Mouse (Mus musculus): ENCODE measurements at regions not wholly inside any gene's neighbourhood (a gene's known extent, or its start where the extent isn't known, plus 50 kb on each side); places are given as distances from the start of the nearest gene placed in this dataset.
"Not testable (repeated sequence)": the region's sequence is repeated elsewhere in the genome, so short reads cannot be mapped to it uniquely, and the experiment has no call there.

- Histone ChIP-seq H3K27ac (no peak overlapping the region), H3K9me3 (replicated peaks) (no peaks in the 10 kb centered on the region), H3K36me3 (no peaks in the 10 kb centered on the region), H3K4me3 (no peak overlapping the region), H3K27me3 (ENCODE audit: low read depth, poor library complexity, severe bottlenecking) (no peaks in the 10 kb centered on the region), H3K4me1 (no peaks in the 10 kb centered on the region)
- 89% methylated on average over 2 of the region's 2 CpGs for WGBS
- no peak for DNase-seq (ENCODE audit: low spot score)
Observed at GRCm38 (mm10) chr4:21464456-21464855, 221.3 kb downstream of the Prdm13 start.

GRCm38 (mm10) chr4:21441274-21441673 is 244.5 kb downstream of the Prdm13 start:
- DNase-seq (ENCODE audit: low spot score) = no peak
- Histone ChIP-seq H3K4me3 (no peak overlapping the region), H3K27ac (no peak overlapping the region), H3K4me1 (no peaks in the 10 kb centered on the region), H3K9me3 (replicated peaks) (no peaks in the 10 kb centered on the region), H3K27me3 (ENCODE audit: low read depth, poor library complexity, severe bottlenecking) (no peaks in the 10 kb centered on the region), H3K36me3 (no peaks in the 10 kb centered on the region)

GRCm38 (mm10) chr4:21436710-21437109 is 249.1 kb downstream of the Prdm13 start:
- H3K4me3 ChIP-seq = no peak overlapping the region
- H3K27ac ChIP-seq = no peak overlapping the region
- H3K4me1 ChIP-seq = no peaks in the 10 kb centered on the region
- H3K36me3 ChIP-seq = no peaks in the 10 kb centered on the region
- 37% methylated on average over 2 of the region's 2 CpGs for WGBS
- H3K9me3 ChIP-seq (replicated peaks) = no peaks in the 10 kb centered on the region
- no peak for DNase-seq (ENCODE audit: low spot score)
- H3K27me3 ChIP-seq (ENCODE audit: low read depth, poor library complexity, severe bottlenecking) = no peaks in the 10 kb centered on the region

DNA sequence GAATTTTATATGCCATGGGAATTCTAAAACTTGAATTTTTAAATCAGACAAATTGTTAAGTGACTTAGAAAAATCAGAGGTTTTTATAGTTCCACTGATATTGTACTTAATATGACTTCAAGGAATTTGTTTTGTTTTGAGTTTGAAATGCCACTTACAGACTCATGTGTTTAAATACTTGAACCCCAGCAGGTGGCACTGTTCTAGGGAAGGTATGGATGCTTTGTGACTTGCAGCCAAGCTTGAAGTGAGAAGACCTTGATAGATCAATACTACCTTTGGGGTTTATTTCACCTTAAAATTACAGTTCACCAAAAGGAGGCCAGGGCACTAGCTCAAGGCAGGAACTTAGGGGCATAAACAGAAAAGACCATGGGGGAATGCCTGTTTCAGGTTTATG is 277.9 kb downstream of the Prdm13 start:
- H3K4me1 ChIP-seq = no peaks in the 10 kb centered on the region
- H3K4me3 ChIP-seq = no peak overlapping the region
- no peaks in the 10 kb centered on the region for H3K36me3 ChIP-seq
- H3K27ac ChIP-seq = no peak overlapping the region
- H3K9me3 ChIP-seq (replicated peaks) = no peaks in the 10 kb centered on the region
- H3K27me3 ChIP-seq (ENCODE audit: low read depth, poor library complexity, severe bottlenecking) = no peaks in the 10 kb centered on the region
- DNase-seq (ENCODE audit: low spot score) = no peak

DNA sequence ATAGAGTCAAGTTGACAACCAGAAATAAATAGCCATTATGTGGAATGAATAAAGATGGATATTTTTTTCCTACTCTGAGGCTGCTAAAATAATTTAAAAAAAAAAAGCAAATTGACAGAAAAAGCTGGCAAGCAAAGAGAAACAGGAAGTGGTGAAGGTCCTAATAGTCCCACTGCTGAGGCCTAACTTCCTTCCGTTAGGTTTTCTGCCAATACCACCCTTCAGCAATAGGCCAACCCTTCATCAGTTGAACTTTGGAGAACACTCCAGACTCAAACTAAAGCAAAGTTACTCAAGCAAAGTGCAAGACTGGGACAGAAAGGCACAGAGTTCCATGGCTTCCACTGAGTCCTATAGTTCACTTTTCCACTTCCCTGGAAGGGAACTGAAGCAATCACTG is 316.4 kb downstream of the Prdm13 start:
- Histone ChIP-seq H3K27me3 (ENCODE audit: low read depth, poor library complexity, severe bottlenecking) (no peaks in the 10 kb centered on the region), H3K4me3 (no peak overlapping the region), H3K27ac (no peak overlapping the region), H3K4me1 (no peaks in the 10 kb centered on the region), H3K36me3 (no peaks in the 10 kb centered on the region), H3K9me3 (replicated peaks) (no peaks in the 10 kb centered on the region)
- no peak for DNase-seq (ENCODE audit: low spot score)
- WGBS = 91% methylated on average over 1 of the region's 1 CpGs

GRCm38 (mm10) chr4:21368234-21369021 is 317.3 kb downstream of the Prdm13 start:
- no peak overlapping the region for H3K4me3 ChIP-seq
- no peak overlapping the region for H3K27ac ChIP-seq
- WGBS = 71% methylated on average over 11 of the region's 11 CpGs
- H3K36me3 ChIP-seq = no peaks in the 10 kb centered on the region
- no peaks in the 10 kb centered on the region for H3K27me3 ChIP-seq (ENCODE audit: low read depth, poor library complexity, severe bottlenecking)
- no peaks in the 10 kb centered on the region for H3K9me3 ChIP-seq (replicated peaks)
- DNase-seq (ENCODE audit: low spot score) = no peak
- no peaks in the 10 kb centered on the region for H3K4me1 ChIP-seq

GRCm38 (mm10) chr4:21321769-21322168 is 364.0 kb downstream of the Prdm13 start:
- Histone ChIP-seq H3K9me3 (replicated peaks) (no peaks in the 10 kb centered on the region), H3K27me3 (ENCODE audit: low read depth, poor library complexity, severe bottlenecking) (no peaks in the 10 kb centered on the region), H3K4me1 (no peaks in the 10 kb centered on the region), H3K4me3 (no peak overlapping the region), H3K27ac (no peak overlapping the region), H3K36me3 (no peaks in the 10 kb centered on the region)
- no peak for DNase-seq (ENCODE audit: low spot score)
- WGBS = 64% methylated on average over 1 of the region's 1 CpGs

DNA sequence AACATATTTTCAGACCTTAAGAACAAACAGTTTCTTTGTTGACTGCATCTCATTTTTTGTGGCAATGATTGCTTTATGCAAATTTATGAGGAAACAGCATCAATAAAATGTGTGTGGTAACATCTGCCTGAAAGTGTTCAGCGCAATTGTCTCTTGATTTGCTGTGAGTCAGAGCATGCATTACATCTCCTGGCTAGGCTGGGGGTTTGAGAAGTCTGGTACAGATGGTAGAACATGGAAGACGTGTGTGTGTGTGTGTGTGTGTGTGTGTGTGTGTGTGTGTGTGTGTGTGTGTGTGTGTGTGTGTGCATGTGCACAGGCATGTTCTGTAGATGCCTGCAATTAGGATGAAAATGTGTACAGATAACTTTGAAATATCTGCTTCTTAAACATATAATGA is 376.5 kb downstream of the Prdm13 start:
- H3K4me1 ChIP-seq; H3K27me3 ChIP-seq (ENCODE audit: low read depth, poor library complexity, severe bottlenecking); H3K36me3 ChIP-seq; H3K27ac ChIP-seq; H3K9me3 ChIP-seq (replicated peaks); H3K4me3 ChIP-seq; DNase-seq (ENCODE audit: low spot score): not testable (repeated sequence)
- 94% methylated on average over 2 of the region's 2 CpGs for WGBS

DNA sequence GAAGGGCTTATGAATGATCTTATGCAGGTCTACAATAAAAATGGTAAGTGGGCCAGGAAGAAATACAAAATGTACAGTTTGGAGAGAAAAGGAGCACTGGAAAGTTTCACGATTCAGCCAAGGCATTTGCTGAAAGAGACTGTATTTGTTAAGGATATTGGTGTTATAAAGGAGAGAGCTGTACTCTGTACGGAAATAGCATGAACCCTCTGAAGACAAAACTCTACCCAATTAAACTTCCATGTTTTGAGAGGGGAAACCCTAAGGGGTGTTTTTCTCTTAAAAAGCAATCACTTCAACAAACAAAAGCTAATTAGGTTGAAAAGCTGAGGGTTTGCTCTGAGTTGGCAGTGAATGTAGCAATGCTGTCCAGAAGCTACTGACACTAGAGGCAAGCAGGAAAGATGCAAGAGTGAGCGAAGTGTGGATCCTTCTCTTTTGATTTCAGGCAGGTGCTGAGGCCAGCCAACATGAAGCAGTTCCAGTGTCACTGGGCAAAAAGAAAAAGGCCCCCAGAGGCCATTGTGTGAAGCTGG is 378.2 kb downstream of the Prdm13 start:
- Histone ChIP-seq H3K9me3 (replicated peaks) (no peaks in the 10 kb centered on the region), H3K4me3 (no peak overlapping the region), H3K27me3 (ENCODE audit: low read depth, poor library complexity, severe bottlenecking) (no peaks in the 10 kb centered on the region), H3K4me1 (no peaks in the 10 kb centered on the region), H3K36me3 (no peaks in the 10 kb centered on the region), H3K27ac (no peak overlapping the region)
- WGBS = 87% methylated on average over 3 of the region's 3 CpGs
- DNase-seq (ENCODE audit: low spot score) = no peak

- no peaks in the 10 kb centered on the region for H3K36me3 ChIP-seq
- no peak for DNase-seq (ENCODE audit: low spot score)
- no peaks in the 10 kb centered on the region for H3K27me3 ChIP-seq (ENCODE audit: low read depth, poor library complexity, severe bottlenecking)
- H3K9me3 ChIP-seq (replicated peaks) = no peaks in the 10 kb centered on the region
- no peak overlapping the region for H3K4me3 ChIP-seq
- no peak overlapping the region for H3K27ac ChIP-seq
- no peaks in the 10 kb centered on the region for H3K4me1 ChIP-seq
Observed at GRCm38 (mm10) chr4:21300141-21300540, 385.6 kb downstream of the Prdm13 start.

- no peak overlapping the region for H3K27ac ChIP-seq
- no peak for DNase-seq (ENCODE audit: low spot score)
- H3K4me1 ChIP-seq = no peaks in the 10 kb centered on the region
- no peaks in the 10 kb centered on the region for H3K9me3 ChIP-seq (replicated peaks)
- H3K36me3 ChIP-seq = no peaks in the 10 kb centered on the region
- WGBS = 75% methylated on average over 2 of the region's 2 CpGs
- H3K4me3 ChIP-seq = no peak overlapping the region
- H3K27me3 ChIP-seq (ENCODE audit: low read depth, poor library complexity, severe bottlenecking) = no peaks in the 10 kb centered on the region
Observed at GRCm38 (mm10) chr4:21267302-21267701, 418.5 kb downstream of the Prdm13 start.

DNA sequence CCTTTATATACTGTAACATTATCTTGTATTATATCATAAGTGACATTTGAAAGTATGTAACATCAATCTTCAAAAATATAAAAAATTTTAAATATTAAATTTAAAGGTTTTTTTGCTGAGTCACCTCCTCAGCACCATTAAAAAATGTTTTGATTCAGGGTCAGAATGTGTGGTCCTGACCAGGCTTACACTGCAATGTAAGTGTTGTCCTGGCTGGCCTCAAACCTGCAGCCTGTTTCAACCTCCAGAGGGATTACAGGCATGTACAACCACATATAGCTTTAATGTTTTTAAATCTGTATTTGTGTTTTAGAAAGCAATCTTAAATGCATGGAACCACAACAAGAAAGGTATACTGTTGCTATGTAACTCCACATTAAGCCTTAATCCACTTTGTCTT is 418.9 kb downstream of the Prdm13 start:
- DNase-seq (ENCODE audit: low spot score) = no peak
- Histone ChIP-seq H3K27me3 (ENCODE audit: low read depth, poor library complexity, severe bottlenecking) (no peaks in the 10 kb centered on the region), H3K27ac (no peak overlapping the region), H3K36me3 (no peaks in the 10 kb centered on the region), H3K4me1 (no peaks in the 10 kb centered on the region), H3K9me3 (replicated peaks) (no peaks in the 10 kb centered on the region), H3K4me3 (no peak overlapping the region)

DNA sequence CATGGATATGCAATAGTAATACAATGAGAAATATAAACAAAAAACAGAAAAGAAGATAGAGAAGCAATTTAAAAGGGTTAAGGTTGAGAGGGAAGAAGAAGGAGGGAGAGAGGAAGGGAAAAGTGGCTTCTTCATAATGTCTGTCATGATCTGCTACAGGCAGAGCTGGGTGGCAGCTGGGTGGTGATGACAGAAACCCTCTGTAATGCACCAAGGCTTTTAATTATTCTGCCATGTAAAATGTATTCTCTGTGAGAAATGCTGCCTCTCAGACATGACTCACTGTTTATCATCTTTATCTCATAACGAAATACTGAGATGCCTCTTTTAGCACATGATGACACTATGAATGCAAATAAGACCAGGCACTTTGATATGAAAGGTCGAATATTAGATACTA is 435.4 kb downstream of the Prdm13 start:
- Histone ChIP-seq H3K27me3 (ENCODE audit: low read depth, poor library complexity, severe bottlenecking) (no peaks in the 10 kb centered on the region), H3K36me3 (no peaks in the 10 kb centered on the region), H3K27ac (no peak overlapping the region), H3K9me3 (replicated peaks) (no peaks in the 10 kb centered on the region), H3K4me1 (no peaks in the 10 kb centered on the region), H3K4me3 (no peak overlapping the region)
- no peak for DNase-seq (ENCODE audit: low spot score)
- 81% methylated on average over 2 of the region's 2 CpGs for WGBS

DNA sequence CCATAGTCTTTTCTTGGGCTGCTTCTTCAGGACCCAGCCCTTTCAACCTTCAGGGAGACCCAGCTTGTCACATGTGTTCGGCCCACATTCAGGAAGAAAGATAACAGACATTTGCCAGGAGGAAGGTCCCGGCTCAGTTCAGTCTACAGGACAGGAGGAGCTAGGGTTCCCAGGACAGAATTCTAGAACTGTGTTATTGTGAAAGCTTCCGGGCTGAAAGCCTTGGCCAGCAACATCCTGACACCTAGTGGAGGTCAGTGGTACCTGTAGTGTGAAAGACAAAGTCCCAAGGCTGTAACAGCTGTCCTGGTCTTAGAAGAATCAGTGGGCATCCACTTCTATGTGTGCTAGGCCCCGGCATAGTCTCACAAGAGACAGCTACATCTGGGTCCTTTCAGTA is 463.1 kb downstream of the Prdm13 start:
- peak; percentile 44 for DNase-seq (ENCODE audit: low spot score)
- WGBS = 49% methylated on average over 4 of the region's 4 CpGs

More for the DNA sequence above, 463.1 kb downstream of the Prdm13 start:
- H3K27ac ChIP-seq = no peak overlapping the region
- no peaks in the 10 kb centered on the region for H3K4me1 ChIP-seq
- no peaks in the 10 kb centered on the region for H3K36me3 ChIP-seq
- H3K4me3 ChIP-seq = no peak overlapping the region
- H3K9me3 ChIP-seq (replicated peaks) = no peaks in the 10 kb centered on the region
- no peaks in the 10 kb centered on the region for H3K27me3 ChIP-seq (ENCODE audit: low read depth, poor library complexity, severe bottlenecking)

Data from limb, embryonic 10.5 days (tissue).